Mouse (Mus musculus) brain, embryonic 14.5 days (tissue): ENCODE data around the gene Igdcc3.

ENCODE experiments used
- CTCF ChIP-seq: fragments of 200-500 bp; IDR thresholded peaks from 2 replicates; pipeline ENCODE4 v1.5.1; 2012; ENCODE audit warnings: inconsistent platforms, mild to moderate bottlenecking, moderate library complexity, borderline replicate concordance; ENCODE audit not compliant: insufficient read depth, insufficient read length; ENCODE audit errors: extremely low read depth
- POLR2A ChIP-seq: fragments of 200-500 bp; IDR thresholded peaks from 2 replicates; pipeline ENCODE4 v1.6.1; 2012; ENCODE audit warnings: mild to moderate bottlenecking, inconsistent platforms, borderline replicate concordance; ENCODE audit not compliant: poor library complexity, insufficient read depth, insufficient read length, severe bottlenecking; ENCODE audit errors: extremely low read depth

DNA sequence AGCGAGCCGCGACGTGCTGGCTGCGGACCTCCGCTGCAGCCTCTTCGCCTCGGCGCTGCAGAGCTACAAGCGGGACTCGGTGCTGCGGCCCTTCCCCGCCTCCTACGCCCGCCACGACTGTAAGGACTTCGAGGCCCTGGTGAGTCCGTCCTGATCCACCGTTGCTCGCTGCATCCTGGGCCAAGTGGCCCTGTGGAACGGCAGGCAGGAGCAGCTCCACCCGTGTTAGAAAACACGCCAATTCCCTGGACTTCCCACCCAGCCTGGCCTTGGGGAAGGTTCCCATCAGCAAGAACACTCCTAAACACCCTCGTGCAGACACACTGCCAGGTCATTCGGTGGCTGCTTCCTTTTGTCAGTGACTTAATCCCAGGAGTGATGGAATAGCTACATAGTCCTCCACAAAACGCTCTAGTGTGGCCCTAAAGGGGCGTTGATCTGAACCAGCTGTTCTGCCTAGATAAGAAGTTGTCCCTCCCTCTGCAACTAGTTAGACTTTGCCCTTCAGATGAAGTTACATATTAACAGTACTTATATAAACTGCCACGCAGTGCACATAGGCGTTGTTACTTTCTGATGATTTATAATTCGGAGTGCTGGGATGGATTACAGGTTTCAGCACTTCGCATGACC is 74.6 kb downstream of the Igdcc3 start:
- no peak for TF ChIP-seq POLR2A
- no peak for TF ChIP-seq CTCF
